Mouse (Mus musculus): Measurements from ENCODE around the gene Efr3b.

DNA sequence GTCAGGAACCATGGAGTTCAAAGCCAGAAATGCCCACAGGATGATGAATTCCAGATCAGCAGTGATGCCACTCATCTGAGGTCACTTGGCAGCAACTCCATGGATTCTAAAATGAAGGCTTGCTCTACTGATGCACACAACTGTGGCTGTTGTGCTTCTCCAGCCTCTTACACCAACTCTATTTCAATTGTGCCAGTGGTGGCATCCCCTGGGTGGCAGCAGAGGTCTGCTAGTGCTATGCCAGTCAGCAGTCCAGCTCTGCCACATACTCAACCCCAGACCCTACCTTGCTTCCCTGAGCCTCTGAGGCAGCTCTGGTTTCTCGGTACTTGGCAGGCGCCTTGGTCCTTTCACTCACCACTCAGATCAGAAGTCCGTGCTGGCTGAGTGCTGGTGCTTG lies 109.9 kb downstream of the Efr3b start:
- no peak for TF ChIP-seq POLR2A (IDR thresholded peaks at IDR 0.05; ENCODE audit: borderline replicate concordance, low read depth, low read length)
- no peak for TF ChIP-seq CTCF (IDR thresholded peaks at IDR 0.05; ENCODE audit: low read depth, low read length)
